Mouse (Mus musculus) myocyte (in vitro differentiated cells): ENCODE results near the gene Celf2.

Experiments used
- E2F4 ChIP-seq: IDR thresholded peaks from one replicate; pipeline ENCODE4 v1.6.1; 2011; ENCODE audit warnings: mild to moderate bottlenecking, control low read depth, moderate library complexity; ENCODE audit not compliant: insufficient read depth
- POLR2A ChIP-seq: IDR thresholded peaks from one replicate; pipeline ENCODE4 v1.6.1; 2011; ENCODE audit warnings: low read depth, mild to moderate bottlenecking, control low read depth, moderate library complexity; ENCODE audit not compliant: insufficient read length
- POLR2AphosphoS2 ChIP-seq: IDR thresholded peaks from one replicate; pipeline ENCODE4 v1.6.1; 2011; ENCODE audit warnings: low read depth, control low read depth; ENCODE audit not compliant: insufficient read length
- TCF12 ChIP-seq: IDR thresholded peaks from one replicate; pipeline ENCODE4 v1.6.1; 2011; ENCODE audit warnings: mild to moderate bottlenecking, control low read depth; ENCODE audit not compliant: poor library complexity, insufficient read depth, severe bottlenecking

- no peak for TF ChIP-seq TCF12
- TF ChIP-seq POLR2A = no peak
- TF ChIP-seq POLR2AphosphoS2 = no peak
- no peak for TF ChIP-seq E2F4
Observed at GRCm38 (mm10) chr2:6795995-6796588, 713.3 kb downstream of the Celf2 start.
